Mouse (Mus musculus) megakaryocyte, embryonic 14.5 days (primary cell): Measurements from ENCODE around the gene Gm11168.
"Not testable (repeated sequence)": the region's sequence is repeated elsewhere in the genome, so short reads cannot be mapped to it uniquely, and the experiment has no call there.

Source experiments
- FLI1 ChIP-seq: IDR thresholded peaks from 2 replicates; pipeline ENCODE4 v1.6.1; 2012; ENCODE audit warnings: low read length, inconsistent platforms, mixed read lengths
- GATA1 ChIP-seq: IDR thresholded peaks from 3 replicates; pipeline ENCODE4 v1.6.1; 2012; ENCODE audit warnings: mixed read lengths, low read length, inconsistent platforms, borderline replicate concordance

DNA sequence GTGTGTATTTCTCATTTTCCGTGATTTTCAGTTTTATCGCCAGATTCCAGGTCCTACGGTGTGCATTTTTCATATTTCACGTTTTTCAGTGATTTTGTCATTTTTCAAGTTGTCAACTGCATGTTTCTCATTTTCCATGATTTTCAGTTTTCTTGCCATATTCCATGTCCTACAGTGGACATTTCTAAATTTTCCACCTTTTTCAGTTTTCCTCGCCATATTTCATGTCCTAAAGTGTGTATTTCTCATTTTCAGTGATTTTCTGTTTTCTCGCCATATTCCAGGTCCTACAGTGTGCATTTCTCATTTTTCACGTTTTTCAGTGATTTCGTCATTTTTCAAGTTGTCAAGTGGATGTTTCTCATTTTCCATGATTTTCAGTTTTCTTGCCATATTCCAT is 2.1 kb upstream of the Gm11168 start:
- not testable (repeated sequence) for TF ChIP-seq GATA1, FLI1
